Mouse (Mus musculus): ENCODE data around the gene Arrdc5. TPM values are rescaled to one million over a fixed set of nuclear protein-coding genes. Genes with fewer than 3 reads are reported as not detected.
A peak's percentile ranks its signal among the peaks of the same experiment; 100 is the strongest.

Arrdc5 gene
- polyA plus RNA-seq, 1 experiment from 2014 or later: not detected

DNA sequence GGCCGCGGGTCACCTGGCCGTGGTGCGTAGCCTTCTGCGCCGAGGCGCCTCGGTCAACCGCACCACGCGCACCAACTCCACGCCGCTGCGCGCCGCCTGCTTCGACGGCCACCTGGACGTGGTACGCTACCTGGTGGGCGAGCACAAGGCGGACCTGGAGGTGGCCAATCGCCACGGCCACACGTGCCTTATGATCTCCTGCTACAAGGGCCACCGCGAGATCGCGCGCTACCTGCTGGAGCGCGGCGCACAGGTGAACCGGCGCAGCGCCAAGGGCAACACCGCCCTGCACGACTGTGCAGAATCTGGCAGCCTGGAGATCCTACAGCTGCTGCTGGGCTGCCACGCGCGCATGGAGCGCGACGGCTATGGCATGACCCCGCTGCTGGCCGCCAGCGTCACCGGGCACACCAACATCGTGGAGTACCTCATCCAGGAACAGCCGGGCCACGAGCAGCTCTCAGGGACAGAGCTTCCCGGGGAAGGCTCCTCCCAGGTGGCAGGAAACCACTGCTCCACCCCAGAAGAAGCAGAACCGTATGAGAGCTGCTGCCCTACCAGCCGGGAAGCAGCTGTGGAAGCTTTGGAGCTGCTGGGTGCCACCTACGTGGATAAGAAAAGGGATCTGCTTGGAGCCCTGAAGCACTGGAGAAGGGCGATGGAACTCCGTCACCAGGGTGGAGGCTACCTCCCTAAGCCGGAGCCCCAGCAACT is 42.7 kb downstream of the Arrdc5 start:
- WGBS: 16% methylated on average over 37 of the region's 58 CpGs
- Histone ChIP-seq H3K9me3 (ENCODE audit: control insufficient read depth, low read length) (no peaks in the 10 kb centered on the region), H3K27me3 (ENCODE audit: control insufficient read depth, insufficient read depth, low read length) (no peaks in the 10 kb centered on the region), H3K27ac (ENCODE audit: low read depth, low read length) (peak overlapping the region; percentile 72), H3K9ac (replicated peaks; ENCODE audit: low read depth, low read length) (peak overlapping the region; percentile 65), H3K4me1 (ENCODE audit: control insufficient read depth, insufficient read depth, low read length) (peaks cover 35% of the 10 kb centered on the region), H3K4me3 (ENCODE audit: low read depth, low read length) (peak overlapping the region; percentile 59), H3K4me2 (ENCODE audit: low read depth, low read length) (peak overlapping the region; percentile 91), H3K36me3 (ENCODE audit: control insufficient read depth, insufficient read depth, low read length) (peaks cover 20% of the 10 kb centered on the region)
- peak; percentile 1; the same call in 1 of the 2 replicates for ATAC-seq (ENCODE audit: low read depth)

DNA sequence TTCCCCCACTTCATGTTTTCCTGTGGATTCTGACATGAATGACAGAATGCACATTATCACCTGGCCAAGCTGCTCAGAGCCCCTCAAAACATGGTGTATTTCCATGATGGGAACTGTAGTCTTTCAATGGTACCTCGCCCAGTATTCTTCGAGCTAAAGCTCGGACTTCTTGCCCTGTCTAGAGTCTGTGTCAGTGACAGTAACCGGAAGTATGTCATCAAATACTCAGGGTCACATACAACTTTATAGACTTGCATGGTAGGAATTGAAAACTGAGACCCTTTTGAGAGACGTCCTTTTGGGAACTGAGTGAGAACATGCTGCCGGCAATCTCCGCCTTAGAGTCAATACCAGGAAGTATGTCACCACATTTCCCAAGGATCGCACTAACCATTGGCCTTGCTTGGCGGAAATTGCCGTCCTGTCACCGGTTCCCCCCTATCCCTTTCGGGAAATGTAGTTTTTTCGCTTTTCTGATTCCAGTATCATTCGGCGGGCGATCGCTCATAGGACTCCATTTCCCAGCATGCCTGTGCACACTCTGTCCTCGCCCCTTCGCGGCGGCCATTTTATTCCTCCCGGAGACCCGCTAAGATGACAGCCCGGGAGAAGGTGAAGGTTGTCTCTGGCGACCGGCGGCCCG is 43.7 kb downstream of the Arrdc5 start, which contains the start of gene Fem1a:
Fem1a (plus strand) TSS at position 572 of the 643 bp plus-strand sequence.
- peak; percentile 93 for ATAC-seq (ENCODE audit: low read depth)
- H3K27me3 ChIP-seq (ENCODE audit: control insufficient read depth, insufficient read depth, low read length): no peaks in the 10 kb centered on the region
- peaks cover 35% of the 10 kb centered on the region for H3K4me1 ChIP-seq (ENCODE audit: control insufficient read depth, insufficient read depth, low read length)
- under 1% methylated on average over 28 of the region's 28 CpGs for WGBS
- no peaks in the 10 kb centered on the region for H3K9me3 ChIP-seq (ENCODE audit: control insufficient read depth, low read length)
- peak within 1 kb of the TSS; percentile 91 for H3K4me2 ChIP-seq (ENCODE audit: low read depth, low read length)
- H3K36me3 ChIP-seq (ENCODE audit: control insufficient read depth, insufficient read depth, low read length): peaks cover 13% of the 10 kb centered on the region
- H3K9ac ChIP-seq (replicated peaks; ENCODE audit: low read depth, low read length): peak within 1 kb of the TSS; percentile 65
- H3K27ac ChIP-seq (ENCODE audit: low read depth, low read length): peak within 1 kb of the TSS; percentile 89
- peak within 1 kb of the TSS; percentile 59 for H3K4me3 ChIP-seq (ENCODE audit: low read depth, low read length)

DNA sequence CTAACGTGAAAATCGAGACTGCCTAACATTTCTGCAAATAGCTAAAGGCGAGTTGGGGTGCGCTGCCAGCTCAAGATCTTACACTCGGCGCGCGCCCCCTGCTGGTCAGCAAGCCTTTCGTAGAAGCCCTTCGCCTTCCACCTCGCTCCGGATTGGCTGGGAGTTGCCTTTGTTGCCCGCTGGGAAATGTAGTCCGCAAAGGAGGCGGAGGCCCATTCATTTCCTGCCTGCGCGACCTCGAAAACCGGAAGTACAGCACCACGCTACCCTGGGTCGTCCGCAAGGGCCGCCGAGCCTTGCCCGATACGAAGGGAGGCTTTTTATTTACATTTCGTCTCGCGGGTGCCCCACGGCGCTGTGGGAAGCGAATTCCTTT is 44.2 kb downstream of the Arrdc5 start:
- H3K27ac ChIP-seq (ENCODE audit: low read depth, low read length): peak overlapping the region; percentile 89
- H3K9ac ChIP-seq (replicated peaks; ENCODE audit: low read depth, low read length): peak overlapping the region; percentile 46
- H3K27me3 ChIP-seq (ENCODE audit: control insufficient read depth, insufficient read depth, low read length): no peaks in the 10 kb centered on the region
- peak overlapping the region; percentile 59 for H3K4me3 ChIP-seq (ENCODE audit: low read depth, low read length)
- peaks cover 11% of the 10 kb centered on the region; the same call in 1 of the 2 replicates for H3K36me3 ChIP-seq (ENCODE audit: control insufficient read depth, insufficient read depth, low read length)
- H3K4me2 ChIP-seq (ENCODE audit: low read depth, low read length): peak overlapping the region; percentile 65
- no peaks in the 10 kb centered on the region for H3K9me3 ChIP-seq (ENCODE audit: control insufficient read depth, low read length)
- peak; percentile 93 for ATAC-seq (ENCODE audit: low read depth)
- peaks cover 31% of the 10 kb centered on the region for H3K4me1 ChIP-seq (ENCODE audit: control insufficient read depth, insufficient read depth, low read length)
- WGBS: under 1% methylated on average over 32 of the region's 32 CpGs

DNA sequence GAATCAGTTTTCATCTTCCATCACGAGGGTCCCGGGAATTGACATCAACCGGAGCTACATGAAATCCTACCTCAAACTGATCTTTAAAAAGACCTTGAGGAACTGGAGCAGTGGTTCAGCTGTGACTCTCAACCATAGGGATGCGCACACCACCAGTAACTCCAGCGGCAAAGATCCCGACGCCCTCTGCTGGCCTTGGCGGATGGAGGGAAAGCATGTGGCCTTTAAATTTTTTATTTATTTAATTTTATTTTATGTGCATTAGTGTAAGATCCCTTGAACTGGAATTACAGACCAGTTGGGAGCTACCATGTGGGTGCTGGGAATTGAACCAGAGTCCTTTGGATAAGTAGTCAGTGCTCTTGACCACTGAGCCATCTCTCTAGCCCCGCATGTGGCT is 44.7 kb downstream of the Arrdc5 start:
- H3K36me3 ChIP-seq (ENCODE audit: control insufficient read depth, insufficient read depth, low read length): peaks cover 11% of the 10 kb centered on the region; the same call in 1 of the 2 replicates
- H3K9ac ChIP-seq (replicated peaks; ENCODE audit: low read depth, low read length): 0 out of 2 replicates have a peak overlapping the region, but pooled peaks have one; percentile 8
- peak; percentile 16 for ATAC-seq (ENCODE audit: low read depth)
- peak overlapping the region; percentile 89 for H3K27ac ChIP-seq (ENCODE audit: low read depth, low read length)
- H3K27me3 ChIP-seq (ENCODE audit: control insufficient read depth, insufficient read depth, low read length): no peaks in the 10 kb centered on the region
- H3K4me1 ChIP-seq (ENCODE audit: control insufficient read depth, insufficient read depth, low read length): peaks cover 31% of the 10 kb centered on the region
- H3K4me3 ChIP-seq (ENCODE audit: low read depth, low read length): peak overlapping the region; percentile 59; the same call in 1 of the 2 replicates
- H3K9me3 ChIP-seq (ENCODE audit: control insufficient read depth, low read length): no peaks in the 10 kb centered on the region
- 18% methylated on average over 9 of the region's 9 CpGs for WGBS
- H3K4me2 ChIP-seq (ENCODE audit: low read depth, low read length): peak overlapping the region; percentile 65; the same call in 1 of the 2 replicates

DNA sequence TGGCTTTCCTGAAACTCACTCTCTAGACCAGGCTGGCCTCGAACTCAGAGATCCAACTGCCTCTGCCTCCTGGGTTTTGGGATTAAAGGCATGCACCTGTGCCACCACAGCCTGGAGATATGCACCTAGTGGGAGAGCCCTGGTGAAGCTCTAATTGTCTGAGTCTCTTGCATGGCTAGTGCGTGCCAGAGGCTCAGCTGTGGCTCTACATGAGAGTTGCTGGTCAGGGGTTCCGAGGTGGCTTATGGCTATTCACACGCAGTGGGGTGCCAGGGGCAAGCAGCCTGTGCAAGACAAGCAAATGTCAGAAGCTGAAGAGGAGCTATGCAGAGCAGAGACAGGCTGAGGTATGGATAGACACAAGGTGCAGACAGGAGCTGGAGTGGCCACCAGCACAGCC is 45.4 kb downstream of the Arrdc5 start:
- WGBS: 82% methylated on average over 4 of the region's 4 CpGs

DNA sequence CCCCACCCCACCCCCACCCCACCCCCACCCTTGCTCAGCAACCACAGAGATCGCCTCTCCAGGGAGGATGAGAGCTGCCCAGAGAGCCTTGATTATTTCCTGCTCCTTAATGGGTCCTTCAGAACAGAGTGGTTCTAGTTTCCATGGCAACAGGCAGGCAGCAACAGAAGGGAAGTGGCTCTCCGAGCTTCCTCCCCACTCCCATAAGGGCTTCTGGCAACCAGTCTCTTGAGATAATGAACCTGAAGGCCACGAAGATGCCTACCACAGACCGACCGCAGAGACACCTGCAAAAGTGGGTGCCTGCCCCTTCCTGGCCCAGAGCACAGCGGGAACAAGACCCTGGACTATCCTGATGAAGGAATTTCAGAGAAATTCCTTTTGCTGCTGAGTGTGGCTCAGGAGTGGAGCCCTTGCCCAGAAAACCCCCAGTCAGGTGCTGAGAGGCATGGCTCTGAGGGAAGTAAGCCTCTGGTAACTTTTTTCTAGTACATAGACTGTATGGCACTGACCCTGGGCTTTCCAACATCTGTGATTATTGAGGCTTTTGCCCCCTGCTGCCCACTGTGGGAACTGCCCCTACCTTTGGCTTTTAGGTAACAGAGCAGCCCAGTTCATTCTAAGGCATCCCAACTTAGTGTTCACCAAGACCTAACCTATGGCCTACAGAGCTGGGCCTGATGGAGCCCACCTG is 48.8 kb downstream of the Arrdc5 start:
- H3K4me1 ChIP-seq (ENCODE audit: control insufficient read depth, insufficient read depth, low read length): peaks cover 9% of the 10 kb centered on the region; the same call in 1 of the 2 replicates
- no peaks in the 10 kb centered on the region for H3K36me3 ChIP-seq (ENCODE audit: control insufficient read depth, insufficient read depth, low read length)
- ATAC-seq (ENCODE audit: low read depth): peak; percentile 36; the same call in 1 of the 2 replicates
- H3K9ac ChIP-seq (replicated peaks; ENCODE audit: low read depth, low read length): no peak overlapping the region
- peak overlapping the region; percentile 65 for H3K27ac ChIP-seq (ENCODE audit: low read depth, low read length)
- H3K4me3 ChIP-seq (ENCODE audit: low read depth, low read length): no peak overlapping the region
- H3K4me2 ChIP-seq (ENCODE audit: low read depth, low read length): peak overlapping the region; percentile 2; the same call in 1 of the 2 replicates
- WGBS: 24% methylated on average over 6 of the region's 6 CpGs
- no peaks in the 10 kb centered on the region for H3K9me3 ChIP-seq (ENCODE audit: control insufficient read depth, low read length)
- H3K27me3 ChIP-seq (ENCODE audit: control insufficient read depth, insufficient read depth, low read length): no peaks in the 10 kb centered on the region

More for the DNA sequence above, 45.4 kb downstream of the Arrdc5 start:
- Histone ChIP-seq H3K27ac (ENCODE audit: low read depth, low read length) (peak overlapping the region; percentile 89; the same call in 1 of the 2 replicates), H3K4me1 (ENCODE audit: control insufficient read depth, insufficient read depth, low read length) (peaks cover 24% of the 10 kb centered on the region), H3K4me2 (ENCODE audit: low read depth, low read length) (peak overlapping the region; percentile 65; the same call in 1 of the 2 replicates), H3K9ac (replicated peaks; ENCODE audit: low read depth, low read length) (0 out of 2 replicates have a peak overlapping the region, but pooled peaks have one; percentile 8), H3K9me3 (ENCODE audit: control insufficient read depth, low read length) (no peaks in the 10 kb centered on the region), H3K36me3 (ENCODE audit: control insufficient read depth, insufficient read depth, low read length) (peaks cover 7% of the 10 kb centered on the region; the same call in 1 of the 2 replicates), H3K4me3 (ENCODE audit: low read depth, low read length) (no peak overlapping the region), H3K27me3 (ENCODE audit: control insufficient read depth, insufficient read depth, low read length) (no peaks in the 10 kb centered on the region)
- no peak for ATAC-seq (ENCODE audit: low read depth)

DNA sequence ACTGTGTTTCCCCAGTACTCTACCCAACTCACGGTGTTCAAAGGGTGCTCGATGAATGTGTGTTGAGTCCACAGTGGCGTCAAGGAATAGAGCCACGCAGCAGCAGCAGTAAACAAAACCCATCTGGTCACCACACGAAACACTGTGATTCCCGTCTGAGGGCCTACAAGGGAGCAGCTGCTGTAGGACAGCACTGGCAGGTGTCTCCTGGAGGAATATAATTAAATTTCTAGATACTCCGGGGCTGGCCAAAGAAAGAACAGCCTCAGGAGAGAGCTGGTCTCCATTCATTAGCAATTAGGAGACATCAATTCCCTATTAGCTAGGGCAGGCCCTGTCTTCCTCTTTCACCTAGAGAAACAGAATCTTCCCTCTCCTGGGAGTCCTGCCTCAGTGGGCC is 54.5 kb downstream of the Arrdc5 start:
- H3K4me3 ChIP-seq (ENCODE audit: low read depth, low read length): no peak overlapping the region
- WGBS: 41% methylated on average over 7 of the region's 7 CpGs
- H3K36me3 ChIP-seq (ENCODE audit: control insufficient read depth, insufficient read depth, low read length): no peaks in the 10 kb centered on the region
- H3K9ac ChIP-seq (replicated peaks; ENCODE audit: low read depth, low read length): no peak overlapping the region
- H3K27ac ChIP-seq (ENCODE audit: low read depth, low read length): no peak overlapping the region
- H3K4me1 ChIP-seq (ENCODE audit: control insufficient read depth, insufficient read depth, low read length): peaks cover 2% of the 10 kb centered on the region; the same call in 1 of the 2 replicates
- no peak overlapping the region for H3K4me2 ChIP-seq (ENCODE audit: low read depth, low read length)
- H3K27me3 ChIP-seq (ENCODE audit: control insufficient read depth, insufficient read depth, low read length): no peaks in the 10 kb centered on the region
- H3K9me3 ChIP-seq (ENCODE audit: control insufficient read depth, low read length): no peaks in the 10 kb centered on the region
- ATAC-seq (ENCODE audit: low read depth): no peak

All from neural tube, embryonic 14.5 days (tissue).